Mouse (Mus musculus) liver, adult 2 months (tissue): Measurements from ENCODE around the gene Fbxo28.

ENCODE experiments used
- CTCF ChIP-seq: fragments of 200-500 bp; IDR thresholded peaks from 2 replicates; pipeline ENCODE4 v1.5.1; 2011; ENCODE audit warnings: low read depth, low read length, control low read depth
- POLR2A ChIP-seq: fragments of 200-500 bp; IDR thresholded peaks from 2 replicates; pipeline ENCODE4 v1.6.1; 2011; ENCODE audit warnings: low read length, control low read depth; ENCODE audit not compliant: insufficient read depth; ENCODE audit errors: extremely low read depth

DNA sequence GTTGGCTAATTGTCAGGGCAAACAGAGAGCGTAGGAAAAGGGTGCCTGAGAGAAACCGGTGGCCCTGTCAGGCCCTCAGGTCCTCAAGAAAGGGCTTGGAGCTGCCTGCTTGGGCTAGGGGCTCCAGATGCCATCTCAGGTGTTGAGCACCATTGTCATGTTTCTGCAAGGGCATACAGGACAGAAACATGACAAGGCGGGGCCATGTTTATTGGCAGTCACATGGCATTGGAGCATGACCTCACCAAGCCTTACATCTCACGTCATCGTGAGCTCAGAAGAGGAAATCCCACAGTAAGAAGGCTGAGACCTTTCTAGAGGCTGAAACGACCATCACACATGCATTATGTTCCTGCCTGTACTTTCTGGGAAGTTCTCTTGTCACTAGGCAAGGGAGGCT, 45.3 kb downstream of the Fbxo28 start:
- TF ChIP-seq CTCF (no peak), POLR2A (no peak)
